Mouse (Mus musculus) urinary bladder, postnatal 14 days (tissue): ENCODE data around the gene Odf3l2.
A peak's percentile ranks its signal among the peaks of the same experiment; 100 is the strongest.

ENCODE experiments used
- DNase-seq: peaks from one replicate; pipeline ENCODE4 v3.0.0; 2021; ENCODE audit warnings: low spot score

The Odf3l2 gene

DNA sequence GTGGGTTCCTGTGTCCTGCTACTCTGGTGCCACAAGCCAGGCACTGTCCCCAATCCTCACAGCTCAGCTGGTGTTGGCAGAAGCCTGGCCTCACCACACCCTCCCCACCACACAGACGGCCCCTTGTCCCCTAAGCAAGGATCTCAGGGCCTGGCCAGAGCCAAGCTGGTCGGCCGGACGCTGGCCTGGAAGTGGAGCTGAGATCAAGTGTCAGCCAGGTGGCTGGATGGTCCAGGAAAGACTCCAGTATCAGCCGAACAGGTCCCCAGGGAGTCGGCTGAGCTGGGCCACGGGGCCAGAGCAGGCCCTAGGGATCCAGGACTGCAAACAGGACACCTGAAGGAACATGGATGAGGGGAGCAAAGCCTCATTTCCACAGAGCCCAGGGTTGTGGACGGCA is at the start of gene Odf3l2:
Gene Odf3l2 (minus strand): TSS at position 28 of the 400 bp plus-strand sequence.
- no peak for DNase-seq

DNA sequence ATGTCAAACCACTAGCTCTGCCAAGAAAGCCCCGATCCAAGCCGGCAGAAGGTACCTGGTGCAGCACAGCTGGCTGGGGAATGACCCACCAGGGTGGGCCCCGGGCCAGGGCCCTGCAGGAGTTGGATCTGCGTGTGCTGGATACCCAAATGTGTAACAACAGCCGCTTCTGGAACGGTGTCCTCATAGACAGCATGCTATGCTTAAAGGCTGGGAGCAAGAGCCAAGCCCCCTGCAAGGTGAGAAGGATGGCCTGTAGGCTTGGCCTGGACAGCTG is 48.8 kb upstream of the Odf3l2 start:
- no peak for DNase-seq

GRCm38 (mm10) chr10:79693580-79694378 is 48.2 kb upstream of the Odf3l2 start:
- no peak for DNase-seq

DNA sequence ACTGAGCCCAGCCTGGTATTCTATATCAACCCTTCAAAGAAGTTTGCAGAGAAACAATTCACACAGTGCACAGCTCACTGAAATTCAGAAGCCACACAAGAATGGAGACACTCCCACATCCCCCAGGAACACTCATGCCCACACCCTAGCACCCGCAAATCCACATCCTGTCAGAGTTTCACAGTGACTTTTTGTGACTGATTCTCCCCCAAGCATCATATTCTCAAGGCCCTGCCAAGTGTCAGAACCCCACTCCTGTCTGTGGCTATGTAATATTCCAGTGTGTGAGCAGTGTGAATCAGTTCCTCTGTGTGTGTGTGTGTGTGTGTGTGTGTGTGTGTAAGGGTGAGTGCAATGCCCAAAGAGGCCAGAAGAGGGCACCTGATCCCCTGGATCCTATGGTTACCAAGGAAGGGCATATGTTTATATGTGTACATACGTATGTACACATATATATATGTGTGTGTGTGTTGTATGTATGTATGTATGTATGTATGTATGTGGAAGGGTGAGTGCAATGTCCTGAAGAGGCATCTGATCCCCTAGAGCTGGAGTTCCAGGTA is 46.5 kb upstream of the Odf3l2 start:
- no peak for DNase-seq

DNA sequence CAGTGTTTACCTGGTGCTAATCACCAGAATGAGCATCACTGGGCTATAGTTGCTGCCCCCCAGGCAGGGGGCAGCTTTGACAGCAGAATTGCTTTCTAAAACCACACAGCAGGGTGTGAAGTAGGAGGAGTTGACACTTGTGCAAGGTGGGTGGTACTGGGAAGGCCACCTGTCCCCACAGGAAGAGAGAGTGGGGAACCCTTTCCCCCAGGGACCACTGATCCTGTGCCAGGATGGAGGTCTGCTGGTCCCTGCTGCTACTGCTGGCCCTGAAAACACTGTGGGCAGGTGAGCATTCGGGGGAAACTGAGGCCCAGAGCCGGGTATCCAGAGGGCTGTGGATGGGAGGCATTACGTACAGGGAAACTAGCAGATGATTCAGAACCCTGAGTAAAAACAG is 43.6 kb upstream of the Odf3l2 start:
- DNase-seq, result no peak

- no peak for DNase-seq
Observed at GRCm38 (mm10) chr10:79688720-79689119, 43.2 kb upstream of the Odf3l2 start, which contains the start of gene Gzmm. Gzmm (plus strand) TSS chr10:79689020.

- DNase-seq, result no peak
Observed at GRCm38 (mm10) chr10:79687513-79687912, 42.0 kb upstream of the Odf3l2 start.

DNA sequence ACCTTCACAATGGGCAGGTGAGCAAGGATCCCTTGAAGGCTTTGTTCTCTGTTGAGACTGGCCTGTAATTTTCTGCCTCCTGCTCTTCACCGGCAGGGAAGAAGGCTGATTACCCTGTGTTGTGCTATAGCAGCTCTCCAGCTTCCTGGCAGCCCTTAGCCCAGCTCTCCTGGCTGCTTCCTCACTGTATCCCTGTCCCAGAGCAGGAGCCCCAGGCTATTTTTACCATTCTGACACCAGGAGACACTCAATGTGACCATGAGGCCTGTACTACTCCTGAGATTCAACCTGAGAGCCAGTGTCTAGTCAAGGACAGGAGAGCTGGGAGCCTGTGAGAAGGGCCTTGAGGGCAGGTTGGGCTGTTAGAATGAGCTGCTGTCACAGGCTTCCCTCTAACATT is 41.2 kb upstream of the Odf3l2 start:
- no peak for DNase-seq

DNA sequence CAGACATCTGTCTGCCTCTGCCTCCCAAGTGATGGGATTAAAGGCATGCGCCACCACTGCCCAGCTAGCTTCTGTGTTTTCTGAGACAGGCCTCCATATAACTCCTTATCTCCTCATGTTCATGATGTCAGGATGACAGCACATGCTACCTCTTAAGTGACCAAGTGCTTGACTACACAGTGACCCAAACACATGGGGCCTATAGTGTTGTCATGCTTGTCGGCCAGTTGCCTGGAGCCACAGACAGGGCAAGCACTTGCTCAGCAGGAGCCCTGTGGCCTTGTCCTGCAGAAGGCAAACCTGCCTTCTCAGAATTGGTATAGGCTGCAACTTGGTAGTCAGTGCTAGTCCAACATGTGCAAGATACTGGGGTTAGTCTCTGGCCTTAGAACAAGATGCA is 40.7 kb upstream of the Odf3l2 start:
- no peak for DNase-seq

DNA sequence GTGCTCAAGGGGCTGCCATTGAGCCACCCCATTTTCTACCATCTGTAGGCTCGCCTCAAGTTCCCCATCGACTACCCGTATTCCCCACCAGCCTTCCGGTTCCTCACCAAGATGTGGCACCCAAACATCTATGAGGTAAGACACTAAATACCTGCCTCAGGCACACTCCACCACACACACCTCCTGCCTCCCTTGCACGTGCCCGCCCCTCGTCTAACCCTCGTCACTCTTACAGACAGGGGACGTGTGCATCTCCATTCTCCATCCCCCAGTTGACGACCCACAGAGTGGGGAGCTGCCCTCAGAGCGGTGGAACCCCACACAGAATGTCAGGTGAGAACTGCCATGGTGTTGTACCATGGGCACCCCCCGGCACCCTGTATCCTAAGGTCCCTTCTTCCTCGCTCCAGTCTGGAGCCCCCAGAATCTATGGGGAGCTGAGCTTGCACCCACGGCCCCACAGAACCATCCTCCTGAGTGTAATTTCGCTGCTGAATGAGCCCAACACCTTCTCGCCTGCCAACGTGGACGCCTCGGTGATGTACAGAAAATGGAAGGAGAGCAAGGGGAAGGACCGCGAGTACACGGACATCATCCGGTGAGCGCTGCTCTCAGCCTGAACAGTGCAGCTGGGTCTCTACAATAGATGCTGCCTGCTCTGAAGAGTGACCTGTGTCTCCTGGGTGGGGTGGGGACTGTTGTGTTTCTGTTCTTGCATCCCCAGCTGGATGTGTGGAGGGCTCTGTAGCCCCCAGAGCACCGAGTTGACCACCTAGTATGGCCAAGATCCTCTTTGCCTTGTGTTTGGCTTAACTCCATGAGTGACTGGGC is 39.4 kb upstream of the Odf3l2 start:
- DNase-seq, result no peak

DNA sequence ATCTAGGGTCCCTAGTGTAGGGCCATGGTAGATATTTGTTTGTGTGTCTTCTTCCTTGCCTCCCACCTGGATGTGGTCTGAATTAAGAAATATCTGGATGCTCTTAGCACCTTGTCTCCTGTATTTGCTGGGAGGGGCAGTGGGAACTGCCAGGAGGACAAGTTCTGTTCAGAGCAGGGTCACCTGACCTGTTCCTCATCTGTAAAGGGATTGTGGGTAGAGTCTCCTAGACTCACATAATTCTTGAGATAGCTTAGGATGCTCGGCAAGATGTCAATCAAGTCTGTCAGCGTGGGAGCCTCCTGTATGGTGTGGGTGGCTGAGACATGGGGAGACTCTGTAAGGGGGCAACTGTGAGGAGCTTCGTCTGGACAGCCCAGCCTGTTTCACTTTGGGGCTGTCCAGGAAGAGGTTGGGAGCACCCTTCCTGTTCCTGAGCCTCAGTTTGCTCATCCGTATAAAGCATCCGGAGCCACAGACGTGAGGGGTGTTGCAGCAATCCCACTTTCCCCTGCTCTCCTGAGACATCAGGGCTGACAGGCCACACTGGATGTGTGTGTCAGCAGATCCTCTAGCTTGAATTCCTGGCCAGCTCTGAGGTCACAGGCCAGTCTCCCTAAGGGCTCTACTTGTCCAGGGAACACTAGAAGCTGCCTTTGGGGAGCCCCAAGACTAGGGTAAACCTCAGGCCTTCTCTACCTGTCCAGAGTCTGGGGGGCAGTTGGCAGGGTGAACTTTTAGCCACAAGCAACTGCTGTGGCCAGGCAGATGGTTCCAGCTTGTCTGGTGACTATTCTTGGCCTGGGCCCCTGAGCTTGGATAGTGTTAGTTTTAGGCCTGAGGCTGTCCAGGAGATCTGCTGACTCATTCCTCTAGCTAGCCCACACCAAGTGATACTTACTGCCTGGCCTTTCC is 38.4 kb upstream of the Odf3l2 start:
- no peak for DNase-seq

GRCm38 (mm10) chr10:79682916-79683582 is 37.5 kb upstream of the Odf3l2 start:
- DNase-seq, result peak; percentile 67

DNA sequence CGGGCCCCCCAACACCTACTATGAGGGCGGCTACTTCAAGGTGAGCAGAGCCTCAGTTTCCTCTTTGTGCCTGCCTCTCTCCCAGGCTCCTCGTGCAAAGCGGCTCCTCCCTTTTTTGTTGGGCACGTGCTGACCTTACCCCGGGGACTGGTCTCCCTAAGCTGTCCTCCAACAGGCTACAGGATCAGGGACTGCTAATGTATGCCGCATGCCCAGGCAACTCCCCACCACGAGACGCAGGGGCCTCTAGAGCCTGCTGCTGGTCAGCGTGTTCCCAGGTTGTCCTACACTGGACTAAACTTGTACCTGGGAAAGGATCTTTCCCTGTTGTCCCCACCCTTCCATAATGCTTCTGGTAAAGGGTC is 37.0 kb upstream of the Odf3l2 start:
- DNase-seq, result peak; percentile 33

GRCm38 (mm10) chr10:79681591-79682245 is 36.2 kb upstream of the Odf3l2 start, which contains the start of gene Cdc34:
Cdc34 (plus strand) TSS chr10:79682195.
- DNase-seq, result peak; percentile 99

GRCm38 (mm10) chr10:79680606-79681495 is 35.3 kb upstream of the Odf3l2 start:
- no peak for DNase-seq

DNA sequence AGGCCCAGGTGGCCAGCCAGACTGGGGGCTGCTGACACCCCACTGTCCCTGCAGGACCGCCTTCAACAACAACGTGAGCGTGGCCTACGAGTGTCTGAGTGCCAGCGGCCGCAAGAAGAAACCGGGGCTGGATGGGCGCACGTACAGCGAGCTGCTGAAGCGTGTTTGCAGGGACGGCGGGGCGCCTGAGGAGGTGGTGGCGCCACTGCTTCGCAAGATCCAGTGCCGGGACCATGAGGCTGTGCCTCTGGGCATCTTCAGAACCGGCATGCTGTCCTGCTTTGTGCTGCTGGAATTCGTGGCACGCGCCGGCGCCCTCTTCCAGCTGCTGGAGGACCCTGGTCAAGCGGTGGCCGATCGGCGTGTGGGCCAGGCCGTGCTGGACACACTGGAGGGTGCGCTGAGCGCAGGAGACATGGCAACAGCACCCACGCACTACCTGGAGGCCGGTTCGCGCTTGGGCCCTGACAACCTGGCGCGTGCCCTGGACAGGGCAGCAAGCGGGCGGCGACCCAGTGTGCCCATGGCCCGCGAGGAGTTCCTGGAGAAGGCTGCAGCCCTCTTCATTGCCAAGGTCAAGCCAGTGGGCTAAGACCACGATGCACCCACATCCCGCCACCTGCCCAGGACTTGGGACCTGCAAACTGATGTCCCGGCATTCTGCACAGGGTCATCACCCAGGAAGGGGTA is 30.0 kb upstream of the Odf3l2 start:
- no peak for DNase-seq

- no peak for DNase-seq
Observed at GRCm38 (mm10) chr10:79673054-79673453, 27.5 kb upstream of the Odf3l2 start.

DNA sequence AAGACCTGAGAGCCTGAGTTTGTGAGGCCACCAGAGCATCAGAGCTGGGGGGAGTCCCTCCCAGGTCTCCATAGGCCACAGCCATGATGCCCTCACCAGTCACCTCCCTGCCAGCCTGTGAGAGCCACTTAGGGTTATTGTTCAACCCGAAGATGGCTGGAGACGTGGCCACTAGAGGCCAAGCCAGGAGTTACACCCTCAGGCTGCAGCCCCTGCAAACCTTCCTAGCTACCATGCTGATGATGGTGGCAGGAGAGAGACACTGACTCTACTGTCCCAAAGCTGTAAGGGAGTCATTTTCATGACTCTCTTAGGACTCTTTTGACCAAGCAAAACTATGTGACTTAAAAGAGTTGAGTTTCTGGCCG is 26.5 kb upstream of the Odf3l2 start:
- no peak for DNase-seq

GRCm38 (mm10) chr10:79671396-79672087 is 26.0 kb upstream of the Odf3l2 start:
- no peak for DNase-seq
